Mouse (Mus musculus): ENCODE results near the gene Blcap. TPM values are rescaled to one million over a fixed set of nuclear protein-coding genes. Genes with fewer than 3 reads are reported as not detected.

Gene Blcap
- polyA plus RNA-seq, 1 experiment from 2014 or later: 69.3 TPM

- ATAC-seq (ENCODE audit: insufficient number of reproducible peaks, insufficient read depth, low FRiP score, low TSS enrichment, low read depth): no peak
- no peak overlapping the region for H3K4me3 ChIP-seq (replicated peaks)
- H3K4me2 ChIP-seq: peak overlapping the region; percentile 11; the same call in 1 of the 2 replicates
- no peaks in the 10 kb centered on the region for H3K27me3 ChIP-seq
- WGBS: 38% methylated on average over 9 of the region's 9 CpGs
- H3K9me3 ChIP-seq: no peaks in the 10 kb centered on the region
- H3K27ac ChIP-seq: peak overlapping the region; percentile 36
- H3K36me3 ChIP-seq: peaks cover 7% of the 10 kb centered on the region; the same call in 1 of the 2 replicates
- peaks cover 84% of the 10 kb centered on the region for H3K4me1 ChIP-seq (replicated peaks)
- H3K9ac ChIP-seq (replicated peaks): no peak overlapping the region
These were observed 30.0 kb downstream of the Blcap start for GRCm38 (mm10) chr2:157540953-157541569.

- Histone ChIP-seq H3K27ac (peak overlapping the region; percentile 36), H3K4me1 (replicated peaks) (peaks cover 80% of the 10 kb centered on the region), H3K27me3 (no peaks in the 10 kb centered on the region), H3K9me3 (no peaks in the 10 kb centered on the region), H3K36me3 (peaks cover 7% of the 10 kb centered on the region; the same call in 1 of the 2 replicates), H3K9ac (replicated peaks) (no peak overlapping the region), H3K4me2 (peak overlapping the region; percentile 11), H3K4me3 (replicated peaks) (no peak overlapping the region)
- WGBS: 69% methylated on average over 24 of the region's 24 CpGs
- ATAC-seq (ENCODE audit: insufficient number of reproducible peaks, insufficient read depth, low FRiP score, low TSS enrichment, low read depth): no peak
These were observed 30.8 kb downstream of the Blcap start for GRCm38 (mm10) chr2:157540073-157540952.

GRCm38 (mm10) chr2:157537118-157537517, 34.0 kb downstream of the Blcap start:
- no peaks in the 10 kb centered on the region for H3K9me3 ChIP-seq
- H3K4me1 ChIP-seq (replicated peaks): peaks cover 76% of the 10 kb centered on the region
- H3K4me3 ChIP-seq (replicated peaks): no peak overlapping the region
- peak overlapping the region; percentile 50; the same call in 1 of the 2 replicates for H3K27ac ChIP-seq
- no peak overlapping the region; the same call in 1 of the 2 replicates for H3K9ac ChIP-seq (replicated peaks)
- H3K27me3 ChIP-seq: no peaks in the 10 kb centered on the region
- no peaks in the 10 kb centered on the region for H3K36me3 ChIP-seq
- WGBS: 23% methylated on average over 7 of the region's 7 CpGs
- H3K4me2 ChIP-seq: no peak overlapping the region
- ATAC-seq (ENCODE audit: insufficient number of reproducible peaks, insufficient read depth, low FRiP score, low TSS enrichment, low read depth): no peak

GRCm38 (mm10) chr2:157536476-157537081, 34.5 kb downstream of the Blcap start:
- Histone ChIP-seq H3K27me3 (no peaks in the 10 kb centered on the region), H3K4me2 (0 out of 2 replicates have a peak overlapping the region, but pooled peaks have one; percentile 1), H3K9ac (replicated peaks) (no peak overlapping the region; the same call in 1 of the 2 replicates), H3K4me3 (replicated peaks) (no peak overlapping the region), H3K36me3 (no peaks in the 10 kb centered on the region), H3K9me3 (no peaks in the 10 kb centered on the region), H3K27ac (0 out of 2 replicates have a peak overlapping the region, but pooled peaks have one; percentile 31), H3K4me1 (replicated peaks) (peaks cover 76% of the 10 kb centered on the region)
- 24% methylated on average over 7 of the region's 7 CpGs for WGBS
- no peak for ATAC-seq (ENCODE audit: insufficient number of reproducible peaks, insufficient read depth, low FRiP score, low TSS enrichment, low read depth)

GRCm38 (mm10) chr2:157534163-157534562, 36.9 kb downstream of the Blcap start:
- H3K4me1 ChIP-seq (replicated peaks): peaks cover 72% of the 10 kb centered on the region
- H3K36me3 ChIP-seq: no peaks in the 10 kb centered on the region
- WGBS: 67% methylated on average over 4 of the region's 4 CpGs
- H3K9ac ChIP-seq (replicated peaks): no peak overlapping the region
- no peak overlapping the region for H3K4me2 ChIP-seq
- H3K27me3 ChIP-seq: no peaks in the 10 kb centered on the region
- H3K9me3 ChIP-seq: no peaks in the 10 kb centered on the region
- no peak overlapping the region for H3K4me3 ChIP-seq (replicated peaks)
- no peak for ATAC-seq (ENCODE audit: insufficient number of reproducible peaks, insufficient read depth, low FRiP score, low TSS enrichment, low read depth)
- H3K27ac ChIP-seq: peak overlapping the region; percentile 31; the same call in 1 of the 2 replicates

GRCm38 (mm10) chr2:157531681-157532426, 39.2 kb downstream of the Blcap start:
- 18% methylated on average over 8 of the region's 8 CpGs for WGBS

GRCm38 (mm10) chr2:157530056-157530955, 40.8 kb downstream of the Blcap start:
- Histone ChIP-seq H3K4me3 (replicated peaks) (no peak overlapping the region), H3K27me3 (no peaks in the 10 kb centered on the region), H3K9me3 (no peaks in the 10 kb centered on the region), H3K27ac (no peak overlapping the region), H3K4me1 (replicated peaks) (peaks cover 51% of the 10 kb centered on the region), H3K9ac (replicated peaks) (no peak overlapping the region), H3K4me2 (no peak overlapping the region), H3K36me3 (no peaks in the 10 kb centered on the region)
- 62% methylated on average over 13 of the region's 13 CpGs for WGBS
- ATAC-seq (ENCODE audit: insufficient number of reproducible peaks, insufficient read depth, low FRiP score, low TSS enrichment, low read depth): no peak

More at GRCm38 (mm10) chr2:157531681-157532426, 39.2 kb downstream of the Blcap start:
- Histone ChIP-seq H3K4me1 (replicated peaks) (peaks cover 55% of the 10 kb centered on the region), H3K4me3 (replicated peaks) (no peak overlapping the region), H3K9me3 (no peaks in the 10 kb centered on the region), H3K27me3 (no peaks in the 10 kb centered on the region), H3K4me2 (0 out of 2 replicates have a peak overlapping the region, but pooled peaks have one; percentile 5), H3K36me3 (no peaks in the 10 kb centered on the region), H3K9ac (replicated peaks) (no peak overlapping the region), H3K27ac (peak overlapping the region; percentile 56)
- ATAC-seq (ENCODE audit: insufficient number of reproducible peaks, insufficient read depth, low FRiP score, low TSS enrichment, low read depth): no peak

- Histone ChIP-seq H3K4me1 (replicated peaks) (peaks cover 25% of the 10 kb centered on the region), H3K27ac (no peak overlapping the region), H3K27me3 (no peaks in the 10 kb centered on the region), H3K4me3 (replicated peaks) (no peak overlapping the region), H3K36me3 (no peaks in the 10 kb centered on the region), H3K4me2 (no peak overlapping the region), H3K9ac (replicated peaks) (no peak overlapping the region), H3K9me3 (no peaks in the 10 kb centered on the region)
- ATAC-seq (ENCODE audit: insufficient number of reproducible peaks, insufficient read depth, low FRiP score, low TSS enrichment, low read depth): no peak
- whole genome bisulfite sequencing: 82% methylated on average over 3 of the region's 3 CpGs
These were observed 48.5 kb downstream of the Blcap start for GRCm38 (mm10) chr2:157522556-157522955.

- Histone ChIP-seq H3K27ac (no peak overlapping the region), H3K4me1 (replicated peaks) (peaks cover 21% of the 10 kb centered on the region), H3K27me3 (no peaks in the 10 kb centered on the region), H3K9ac (replicated peaks) (no peak overlapping the region), H3K4me2 (no peak overlapping the region), H3K36me3 (no peaks in the 10 kb centered on the region), H3K4me3 (replicated peaks) (no peak overlapping the region), H3K9me3 (no peaks in the 10 kb centered on the region)
- 28% methylated on average over 5 of the region's 5 CpGs for WGBS
- ATAC-seq (ENCODE audit: insufficient number of reproducible peaks, insufficient read depth, low FRiP score, low TSS enrichment, low read depth): no peak
These were observed 50.6 kb downstream of the Blcap start for GRCm38 (mm10) chr2:157520496-157520895.

GRCm38 (mm10) chr2:157519452-157519851, 51.6 kb downstream of the Blcap start:
- Histone ChIP-seq H3K9ac (replicated peaks) (no peak overlapping the region), H3K4me1 (replicated peaks) (peaks cover 29% of the 10 kb centered on the region), H3K9me3 (no peaks in the 10 kb centered on the region), H3K27ac (no peak overlapping the region), H3K4me3 (replicated peaks) (no peak overlapping the region), H3K36me3 (no peaks in the 10 kb centered on the region), H3K4me2 (no peak overlapping the region), H3K27me3 (no peaks in the 10 kb centered on the region)
- no peak for ATAC-seq (ENCODE audit: insufficient number of reproducible peaks, insufficient read depth, low FRiP score, low TSS enrichment, low read depth)
- 64% methylated on average over 6 of the region's 6 CpGs for WGBS

Data from limb, embryonic 12.5 days (tissue).